Mouse (Mus musculus): ENCODE results near the gene Hspa1l.

GRCm38 (mm10) chr17:34981690-34982180 is 9.2 kb downstream of the Hspa1l start, which contains the start of gene Lsm2:
- TF ChIP-seq CTCF (conservative IDR thresholded peaks at IDR 0.05; ENCODE audit: low read length) (no peak), NANOG (IDR thresholded peaks at IDR 0.05; ENCODE audit: borderline replicate concordance, low read length) (no peak), POU5F1 (IDR thresholded peaks at IDR 0.05; ENCODE audit: borderline replicate concordance, low read length) (no peak)
